Comparison of ENCODE assay signal across 11 mouse cellular contexts in genomic region chr1:151040290-151040689, GRCm38 (mm10). TPM values are rescaled to one million over a fixed set of nuclear protein-coding genes. Genes with fewer than 3 reads are reported as not detected.
DNase-seq lines count a peak whose midpoint lies in the region; ATAC-seq and TF ChIP-seq lines count a peak whose summit lies in the region.
"Had no signal": no experiment of that assay in that cellular context is flagged by ENCODE, and none has a peak within 500 bp of the region (broad histone marks: within the 10 kb centered on the region; RNA-seq: fewer than 3 reads in every experiment).

No protein-coding gene starts in this region.

- H3K9ac ChIP-seq in heart, embryonic 15.5 days: no peak overlapping the region
- H3K9ac ChIP-seq in lung, embryonic 14.5 days: no peak overlapping the region
- H3K9ac ChIP-seq: embryonic facial prominence, embryonic 12.5 days had no signal

- H3K4me2 ChIP-seq in heart, embryonic 15.5 days: peak overlapping the region; percentile 23; the same call in 1 of the 2 replicates
- peak overlapping the region; percentile 43; the same call in 1 of the 2 replicates for H3K4me2 ChIP-seq in lung, embryonic 14.5 days
- H3K4me2 ChIP-seq: embryonic facial prominence, embryonic 12.5 days had no signal

- intact Hi-C loops in heart, postnatal 14 days (cut with DNase I): no loop called here

- H3K4me1 ChIP-seq in heart, embryonic 15.5 days (replicated peaks): no peaks in the 10 kb centered on the region
- H3K4me1 ChIP-seq in lung, embryonic 14.5 days (ENCODE audit: insufficient read depth): peaks cover 10% of the 10 kb centered on the region
- H3K4me1 ChIP-seq: embryonic facial prominence, embryonic 12.5 days had no signal

- H3K9me3 ChIP-seq in heart, embryonic 15.5 days (replicated peaks): no peaks in the 10 kb centered on the region
- no peaks in the 10 kb centered on the region for H3K9me3 ChIP-seq in lung, embryonic 14.5 days (ENCODE audit: low read depth, low read length)
- H3K9me3 ChIP-seq: embryonic facial prominence, embryonic 12.5 days had no signal

- TF ChIP-seq CTCF in lung, embryonic 14.5 days (IDR thresholded peaks at IDR 0.05; ENCODE audit: low read depth): no peak

- peak overlapping the region; percentile 44; the same call in 1 of the 2 replicates for H3K27ac ChIP-seq in heart, embryonic 15.5 days
- peak overlapping the region; percentile 26; the same call in 1 of the 2 replicates for H3K27ac ChIP-seq in lung, embryonic 14.5 days (ENCODE audit: low read depth)
- H3K27ac ChIP-seq: embryonic facial prominence, embryonic 12.5 days had no signal

- no peaks in the 10 kb centered on the region for H3K27me3 ChIP-seq in heart, embryonic 15.5 days
- H3K27me3 ChIP-seq in lung, embryonic 14.5 days (ENCODE audit: insufficient read depth, low read length): no peaks in the 10 kb centered on the region
- H3K27me3 ChIP-seq: embryonic facial prominence, embryonic 12.5 days had no signal

- DNase-seq in heart, postnatal 14 days: no peak
- DNase-seq in lung, embryonic 14.5 days: no peak
- no peak for DNase-seq in lung, postnatal 36 days
- DNase-seq in layer of hippocampus, adult 18-20 months (ENCODE audit: low spot score in 2 of 2): no peak
- DNase-seq: cerebellum, adult 9-11 months had no signal

- no peak for ATAC-seq in heart, embryonic 15.5 days (replicated peaks; ENCODE audit: insufficient number of reproducible peaks, insufficient read depth, low FRiP score, low read depth)
- ATAC-seq in lung, embryonic 14.5 days (ENCODE audit: insufficient read depth): no peak
- ATAC-seq in granulocyte monocyte progenitor cell, adult 5-6 weeks (replicated peaks; ENCODE audit: poor library complexity, severe bottlenecking): peak; percentile 57; the same call in 1 of the 2 replicates
- ATAC-seq in megakaryocyte, adult 5-6 weeks (ENCODE audit: poor library complexity, severe bottlenecking): peak; percentile 58
- ATAC-seq: hindbrain, embryonic 16.5 days had no signal

- H3K36me3 ChIP-seq in heart, embryonic 15.5 days: no peaks in the 10 kb centered on the region
- H3K36me3 ChIP-seq in lung, embryonic 14.5 days (ENCODE audit: insufficient read depth): no peaks in the 10 kb centered on the region
- H3K36me3 ChIP-seq: embryonic facial prominence, embryonic 12.5 days had no signal

- WGBS in heart, embryonic 15.5 days: 60% methylated on average over 7 of the region's 7 CpGs
- 50% methylated on average over 7 of the region's 7 CpGs for WGBS in lung, embryonic 14.5 days

- no peak overlapping the region for H3K4me3 ChIP-seq in heart, embryonic 15.5 days
- H3K4me3 ChIP-seq in lung, embryonic 14.5 days (ENCODE audit: low read depth, low read length): no peak overlapping the region
- H3K4me3 ChIP-seq: embryonic facial prominence, embryonic 12.5 days; myocyte had no signal

RNA-seq across cellular contexts. Expression of gene Hmcn1, which starts 47.1 kb away (rescaled TPM):
- 19.8 and 21.0 TPM in 2 replicates for polyA plus RNA-seq in heart, embryonic 15.5 days (2015; fragmentation: Nextera tagmentation; extraction: Ambion mirVana)
- 10 to 100 TPM; 24.6 to 25.6 TPM for total RNA-seq in heart, postnatal 14 days (2021)
- polyA plus RNA-seq in lung, embryonic 14.5 days (2014; fragmentation: Nextera tagmentation; extraction: Ambion mirVana): 14.5 and 17.1 TPM in 2 replicates
- total RNA-seq in granulocyte monocyte progenitor cell, adult 5-6 weeks (2014; fragmentation: Nextera tagmentation): not detected in 2 replicates
- 0.22 TPM in 1 of 2 replicates, not detected in the other for total RNA-seq in granulocyte monocyte progenitor cell, adult 5-6 weeks (2017)
- total RNA-seq in megakaryocyte, adult 5-6 weeks (2015): not detected in 2 replicates
- not detected in 2 replicates for total RNA-seq in megakaryocyte, adult 5-6 weeks (2017)
- total RNA-seq in layer of hippocampus, adult 18-20 months (2021): 1 to 10 TPM; 1.5 to 2.1 TPM

Comparison
In these comparisons a context has a peak if more than half of its experiments do, and no peak if none do; other contexts are left out.
1. ATAC-seq: peak in granulocyte monocyte progenitor cell, adult 5-6 weeks (single experiment) and megakaryocyte, adult 5-6 weeks (single experiment); none in heart, embryonic 15.5 days (single experiment) and lung, embryonic 14.5 days (single experiment).
2. RNA of gene Hmcn1, which starts 47.1 kb away (total RNA-seq): 24.6 to 25.6 TPM in heart, postnatal 14 days; 1.5 to 2.1 TPM in layer of hippocampus, adult 18-20 months, 0.22 TPM in granulocyte monocyte progenitor cell, adult 5-6 weeks and not detected in megakaryocyte, adult 5-6 weeks; every median in the first group is over 4 times any median in the second.